Mouse (Mus musculus): ENCODE measurements at regions not wholly inside any gene's neighbourhood (a gene's known extent, or its start where the extent isn't known, plus 50 kb on each side); places are given as distances from the start of the nearest gene placed in this dataset.
A peak's percentile ranks its signal among the peaks of the same experiment; 100 is the strongest.

DNA sequence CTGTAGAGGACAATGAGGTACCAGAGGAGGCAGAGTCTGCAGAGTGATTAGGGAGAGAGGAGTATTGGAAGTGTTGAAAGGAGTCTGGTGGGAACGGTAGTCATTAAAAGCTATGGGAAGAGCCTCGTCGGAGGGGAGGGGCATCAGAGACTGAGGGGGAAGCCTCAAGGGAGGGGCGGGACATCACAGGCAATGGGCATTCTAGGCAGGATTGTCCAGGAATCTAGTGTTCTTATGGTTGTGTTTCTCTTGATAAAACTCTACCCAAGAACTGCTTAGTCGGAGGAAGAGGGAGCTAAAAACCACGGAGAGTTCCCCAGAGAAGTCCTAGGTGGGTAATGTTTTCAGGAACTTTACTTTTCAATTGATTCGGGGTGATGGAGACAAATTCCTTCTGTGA lies 90.2 kb downstream of the Sec23ip start:
- no peak for TF ChIP-seq EP300 (optimal IDR thresholded peaks at IDR 0.05)
- no peak for TF ChIP-seq CTCF (IDR thresholded peaks at IDR 0.05; ENCODE audit: low read depth)
- H3K27me3 ChIP-seq (ENCODE audit: control insufficient read depth, insufficient read depth, low read length), result no peaks in the 10 kb centered on the region
- no peak for ATAC-seq (ENCODE audit: low FRiP score, low TSS enrichment)
- no peaks in the 10 kb centered on the region for H3K36me3 ChIP-seq (ENCODE audit: control insufficient read depth, insufficient read depth, low read length)
- no peak overlapping the region for H3K4me3 ChIP-seq (ENCODE audit: low read depth, low read length)
- no peak overlapping the region for H3K4me2 ChIP-seq (replicated peaks; ENCODE audit: low read depth)
- H3K4me1 ChIP-seq (replicated peaks; ENCODE audit: control insufficient read depth, insufficient read depth), result no peaks in the 10 kb centered on the region
- WGBS, result 41% methylated on average over 7 of the region's 7 CpGs
- H3K9me3 ChIP-seq (ENCODE audit: control insufficient read depth, low read length), result no peaks in the 10 kb centered on the region
- no peak for DNase-seq (ENCODE audit: low spot score)
- H3K27ac ChIP-seq (replicated peaks), result no peak overlapping the region
- H3K9ac ChIP-seq (ENCODE audit: low read length), result no peak overlapping the region

DNA sequence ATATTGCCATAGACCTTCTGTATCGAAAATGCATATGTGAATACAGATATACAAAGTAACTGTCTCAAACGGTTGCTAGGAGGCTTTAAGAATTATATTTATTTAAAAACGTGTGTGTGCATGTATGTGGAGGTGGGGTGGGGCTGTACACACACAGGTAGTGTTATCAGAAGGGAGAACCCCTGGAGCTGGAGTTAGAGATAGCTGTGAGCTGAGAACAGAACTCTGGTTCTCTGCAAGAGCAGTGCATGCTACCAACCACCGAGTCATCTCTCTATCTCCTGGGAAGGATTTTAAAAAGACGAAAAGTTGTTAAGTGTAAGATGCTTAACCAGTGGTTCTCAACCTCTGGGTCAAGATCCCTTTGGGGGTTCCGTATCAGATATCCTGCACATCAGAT lies 91.7 kb downstream of the Sec23ip start:
- H3K36me3 ChIP-seq (ENCODE audit: control insufficient read depth, insufficient read depth, low read length), result no peaks in the 10 kb centered on the region
- no peak for DNase-seq (ENCODE audit: low spot score)
- H3K9ac ChIP-seq (ENCODE audit: low read length), result no peak overlapping the region
- H3K9me3 ChIP-seq (ENCODE audit: control insufficient read depth, low read length), result no peaks in the 10 kb centered on the region
- no peak overlapping the region for H3K4me3 ChIP-seq (ENCODE audit: low read depth, low read length)
- no peak overlapping the region for H3K4me2 ChIP-seq (replicated peaks; ENCODE audit: low read depth)
- no peak for TF ChIP-seq CTCF (IDR thresholded peaks at IDR 0.05; ENCODE audit: low read depth)
- no peak for TF ChIP-seq EP300 (optimal IDR thresholded peaks at IDR 0.05)
- no peak overlapping the region for H3K27ac ChIP-seq (replicated peaks)
- no peak for ATAC-seq (ENCODE audit: low FRiP score, low TSS enrichment)
- H3K27me3 ChIP-seq (ENCODE audit: control insufficient read depth, insufficient read depth, low read length), result no peaks in the 10 kb centered on the region
- WGBS, result 57% methylated on average over 6 of the region's 6 CpGs
- H3K4me1 ChIP-seq (replicated peaks; ENCODE audit: control insufficient read depth, insufficient read depth), result no peaks in the 10 kb centered on the region

DNA sequence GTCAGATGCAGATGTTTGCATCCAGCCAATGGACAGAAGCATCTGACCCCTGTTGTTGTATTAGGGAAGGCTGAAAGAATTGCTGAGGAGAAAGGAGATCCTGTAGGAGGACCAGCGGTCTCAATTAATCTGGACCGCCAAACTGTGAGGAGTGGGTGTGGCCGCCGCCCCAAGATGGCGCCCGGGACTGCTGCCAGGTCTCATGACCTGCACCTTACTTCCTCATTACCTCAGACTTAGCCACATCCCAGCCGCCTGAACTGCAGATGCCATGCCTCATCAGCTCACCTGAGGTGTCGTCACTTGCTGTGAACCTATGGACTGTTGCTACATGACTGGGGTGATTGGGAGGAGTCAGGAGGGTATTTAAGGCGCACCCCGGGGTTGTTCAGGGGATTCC lies 97.8 kb downstream of the Sec23ip start:
- no peaks in the 10 kb centered on the region for H3K9me3 ChIP-seq (ENCODE audit: control insufficient read depth, low read length)
- 92% methylated on average over 10 of the region's 10 CpGs for WGBS
- no peaks in the 10 kb centered on the region for H3K27me3 ChIP-seq (ENCODE audit: control insufficient read depth, insufficient read depth, low read length)
- H3K9ac ChIP-seq (ENCODE audit: low read length), result no peak overlapping the region
- H3K27ac ChIP-seq (replicated peaks), result no peak overlapping the region
- H3K4me1 ChIP-seq (replicated peaks; ENCODE audit: control insufficient read depth, insufficient read depth), result no peaks in the 10 kb centered on the region
- DNase-seq (ENCODE audit: low spot score) (no peak), ATAC-seq (ENCODE audit: low FRiP score, low TSS enrichment) (no peak)
- H3K4me3 ChIP-seq (ENCODE audit: low read depth, low read length), result no peak overlapping the region
- H3K4me2 ChIP-seq (replicated peaks; ENCODE audit: low read depth), result no peak overlapping the region
- TF ChIP-seq EP300 (optimal IDR thresholded peaks at IDR 0.05), result no peak
- TF ChIP-seq CTCF (IDR thresholded peaks at IDR 0.05; ENCODE audit: low read depth), result no peak
- H3K36me3 ChIP-seq (ENCODE audit: control insufficient read depth, insufficient read depth, low read length), result no peaks in the 10 kb centered on the region

DNA sequence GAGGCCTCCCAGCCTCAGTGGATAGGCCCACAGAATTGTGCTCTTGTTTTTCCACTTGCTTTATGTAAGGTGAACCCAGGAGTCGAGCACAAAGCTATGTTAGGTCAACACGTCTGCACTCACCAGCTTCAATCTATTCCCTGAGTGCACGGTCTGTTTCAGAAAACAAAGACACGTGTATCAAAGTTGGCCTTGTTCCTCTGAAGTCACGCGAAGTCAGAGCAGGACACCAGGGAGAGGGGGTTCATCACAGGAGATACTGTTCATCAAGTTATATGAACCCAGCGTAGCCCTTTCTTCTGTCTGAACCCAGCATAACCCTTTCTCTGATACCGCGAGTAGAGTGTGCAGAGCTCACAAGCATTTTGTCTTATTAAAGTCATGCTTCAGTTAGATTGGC lies 98.8 kb downstream of the Sec23ip start:
- Histone ChIP-seq H3K27ac (replicated peaks) (no peak overlapping the region), H3K9me3 (ENCODE audit: control insufficient read depth, low read length) (no peaks in the 10 kb centered on the region), H3K4me2 (replicated peaks; ENCODE audit: low read depth) (no peak overlapping the region), H3K4me1 (replicated peaks; ENCODE audit: control insufficient read depth, insufficient read depth) (no peaks in the 10 kb centered on the region), H3K4me3 (ENCODE audit: low read depth, low read length) (no peak overlapping the region), H3K27me3 (ENCODE audit: control insufficient read depth, insufficient read depth, low read length) (no peaks in the 10 kb centered on the region), H3K36me3 (ENCODE audit: control insufficient read depth, insufficient read depth, low read length) (no peaks in the 10 kb centered on the region), H3K9ac (ENCODE audit: low read length) (no peak overlapping the region)
- no peak for ATAC-seq (ENCODE audit: low FRiP score, low TSS enrichment)
- WGBS, result 77% methylated on average over 9 of the region's 9 CpGs
- no peak for DNase-seq (ENCODE audit: low spot score)
- TF ChIP-seq EP300 (optimal IDR thresholded peaks at IDR 0.05) (no peak), CTCF (IDR thresholded peaks at IDR 0.05; ENCODE audit: low read depth) (no peak)

GRCm38 (mm10) chr7:128849261-128849660 lies 104.5 kb downstream of the Sec23ip start:
- TF ChIP-seq EP300 (optimal IDR thresholded peaks at IDR 0.05) (no peak), CTCF (IDR thresholded peaks at IDR 0.05; ENCODE audit: low read depth) (no peak)
- Histone ChIP-seq H3K27me3 (ENCODE audit: control insufficient read depth, insufficient read depth, low read length) (no peaks in the 10 kb centered on the region), H3K4me2 (replicated peaks; ENCODE audit: low read depth) (no peak overlapping the region), H3K4me1 (replicated peaks; ENCODE audit: control insufficient read depth, insufficient read depth) (no peaks in the 10 kb centered on the region), H3K9ac (ENCODE audit: low read length) (no peak overlapping the region), H3K9me3 (ENCODE audit: control insufficient read depth, low read length) (no peaks in the 10 kb centered on the region), H3K4me3 (ENCODE audit: low read depth, low read length) (no peak overlapping the region), H3K36me3 (ENCODE audit: control insufficient read depth, insufficient read depth, low read length) (no peaks in the 10 kb centered on the region), H3K27ac (replicated peaks) (no peak overlapping the region)
- DNase-seq (ENCODE audit: low spot score) (no peak), ATAC-seq (ENCODE audit: low FRiP score, low TSS enrichment) (no peak)
- 63% methylated on average over 3 of the region's 3 CpGs for WGBS

- no peaks in the 10 kb centered on the region for H3K9me3 ChIP-seq (ENCODE audit: control insufficient read depth, low read length)
- ATAC-seq (ENCODE audit: low FRiP score, low TSS enrichment) (0 out of 2 replicates have a peak, but pooled peaks have one; percentile 12), DNase-seq (ENCODE audit: low spot score) (no peak)
- no peak overlapping the region for H3K9ac ChIP-seq (ENCODE audit: low read length)
- no peaks in the 10 kb centered on the region for H3K4me1 ChIP-seq (replicated peaks; ENCODE audit: control insufficient read depth, insufficient read depth)
- no peaks in the 10 kb centered on the region for H3K36me3 ChIP-seq (ENCODE audit: control insufficient read depth, insufficient read depth, low read length)
- H3K4me2 ChIP-seq (replicated peaks; ENCODE audit: low read depth), result no peak overlapping the region
- TF ChIP-seq CTCF (IDR thresholded peaks at IDR 0.05; ENCODE audit: low read depth), result no peak
- no peak for TF ChIP-seq EP300 (optimal IDR thresholded peaks at IDR 0.05)
- H3K4me3 ChIP-seq (ENCODE audit: low read depth, low read length), result no peak overlapping the region
- H3K27ac ChIP-seq (replicated peaks), result no peak overlapping the region
- no peaks in the 10 kb centered on the region for H3K27me3 ChIP-seq (ENCODE audit: control insufficient read depth, insufficient read depth, low read length)
- 57% methylated on average over 4 of the region's 4 CpGs for WGBS
These were observed 109.5 kb downstream of the Sec23ip start for GRCm38 (mm10) chr7:128854193-128854592.

Measured in stomach, postnatal 0 days (tissue).